ENCODE assay signal across 25 mouse cellular contexts in the genomic region with DNA sequence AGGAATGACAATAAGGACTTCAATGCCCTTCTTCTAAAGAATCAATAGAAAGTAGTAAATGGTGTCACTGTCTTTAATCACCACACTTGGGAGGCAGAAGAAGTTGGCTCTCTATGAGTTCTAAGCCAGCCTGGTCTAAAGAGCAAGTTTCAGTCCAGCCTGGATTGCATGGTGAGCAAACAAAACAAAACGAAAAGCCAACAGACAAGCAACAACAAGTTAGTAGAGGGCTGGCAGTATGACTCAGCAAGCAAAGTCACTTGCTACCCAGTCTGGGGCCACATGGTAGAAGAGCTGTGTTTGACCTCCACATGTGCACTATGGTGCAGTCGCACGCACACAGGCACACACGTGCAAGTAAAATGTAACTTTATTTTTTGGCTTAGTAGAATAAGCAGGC. TPM values are rescaled to one million over a fixed set of nuclear protein-coding genes. Genes with fewer than 3 reads are reported as not detected.
A peak's percentile ranks its signal among the peaks of the same experiment; 100 is the strongest.
DNase-seq lines count a peak whose midpoint lies in the region; ATAC-seq and TF ChIP-seq lines count a peak whose summit lies in the region.
"Had no signal": no experiment of that assay in that cellular context is flagged by ENCODE, and none has a peak within 500 bp of the region (broad histone marks: within the 10 kb centered on the region; RNA-seq: fewer than 3 reads in every experiment).

No protein-coding gene starts in this region.

- H3K36me3 ChIP-seq in liver, adult 2 months (ENCODE audit: control insufficient read depth, insufficient read depth, low read length) = no peaks in the 10 kb centered on the region
- no peaks in the 10 kb centered on the region for H3K36me3 ChIP-seq in liver, embryonic 12.5 days
- H3K36me3 ChIP-seq in CH12.LX (replicated peaks in 1 of 2; ENCODE audit: control insufficient read depth in 1 of 2, insufficient read depth in 1 of 2, low read length in 1 of 2) = no peaks in the 10 kb centered on the region
- H3K36me3 ChIP-seq: embryonic facial prominence, embryonic 13.5 days; embryonic facial prominence, embryonic 15.5 days; forebrain, embryonic 10.5 days; forebrain, embryonic 12.5 days had no signal

- H3K9ac ChIP-seq in liver, adult 2 months (ENCODE audit: low read depth, low read length) = no peak overlapping the region
- no peak overlapping the region for H3K9ac ChIP-seq in liver, embryonic 12.5 days
- no peak overlapping the region for H3K9ac ChIP-seq in CH12.LX (ENCODE audit: insufficient read depth, low read depth)
- H3K9ac ChIP-seq: embryonic facial prominence, embryonic 13.5 days; embryonic facial prominence, embryonic 15.5 days; forebrain, embryonic 12.5 days had no signal

- no peak for ATAC-seq in liver, embryonic 12.5 days
- ATAC-seq: CD4-positive, CD25-positive, alpha-beta regulatory T cell, adult 4 months; forebrain, embryonic 14.5 days had no signal

- no peaks in the 10 kb centered on the region for H3K27me3 ChIP-seq in liver, adult 2 months (ENCODE audit: control insufficient read depth, insufficient read depth, low read length)
- H3K27me3 ChIP-seq in liver, embryonic 12.5 days (replicated peaks) = no peaks in the 10 kb centered on the region
- no peaks in the 10 kb centered on the region for H3K27me3 ChIP-seq in CH12.LX (replicated peaks)
- H3K27me3 ChIP-seq: embryonic facial prominence, embryonic 13.5 days; embryonic facial prominence, embryonic 15.5 days had no signal

- no peaks in the 10 kb centered on the region for H3K79me2 ChIP-seq in liver, adult 2 months (ENCODE audit: control insufficient read depth, insufficient read depth, low read length)
- no peaks in the 10 kb centered on the region for H3K79me2 ChIP-seq in CH12.LX (replicated peaks; ENCODE audit: control insufficient read depth, extremely low read depth, insufficient read depth, poor library complexity, severe bottlenecking)

- no peaks in the 10 kb centered on the region for H3K9me3 ChIP-seq in liver, embryonic 12.5 days (replicated peaks)
- no peaks in the 10 kb centered on the region for H3K9me3 ChIP-seq in CH12.LX (replicated peaks; ENCODE audit: low read length)
- H3K9me3 ChIP-seq: embryonic facial prominence, embryonic 13.5 days; embryonic facial prominence, embryonic 15.5 days; forebrain, embryonic 10.5 days; forebrain, embryonic 12.5 days had no signal

- DNase-seq in heart, adult 11 months = peak; percentile 22
- DNase-seq in heart, adult 8-10 months (ENCODE audit: low spot score) = no peak
- peak; percentile 98 for DNase-seq in liver, adult 2 months (ENCODE audit: extremely low read depth, low read depth, low spot score)
- DNase-seq in urinary bladder, postnatal 14 days (ENCODE audit: low spot score) = peak; percentile 50
- DNase-seq in urinary bladder, postnatal 25 days (ENCODE audit: low spot score) = no peak
- no peak for DNase-seq in CH12.LX (ENCODE audit: extremely low read depth)
- DNase-seq: adrenal gland, adult 2 months; adrenal gland, postnatal 10 days; adrenal gland, postnatal 25 days; B cell, adult 2 months; cerebellum, adult 11 months; cerebellum, adult 18-20 months; cerebellum, adult 8-10 months; cerebellum, adult 9-11 months; cerebellum, postnatal 14 days; cerebellum, postnatal 36 days; embryo, embryonic 11 days had no signal

- in situ Hi-C loops in CH12.LX (cut with MboI; ENCODE audit: low pct_ligation_motif_present, low pct_unique_long_range_greater_than_20kb, low sequenced_read_pairs) = no loop called here

- no peak for TF ChIP-seq EP300 in CH12.LX (IDR thresholded peaks at IDR 0.05; ENCODE audit: low read length)

- TF ChIP-seq CTCF in liver, adult 2 months (IDR thresholded peaks at IDR 0.05; ENCODE audit: low read depth, low read length) = no peak
- TF ChIP-seq CTCF in CH12.LX (conservative IDR thresholded peaks at IDR 0.05 in 1 of 2, IDR thresholded peaks at IDR 0.05 in 1 of 2; ENCODE audit: low read depth in 2 of 2, low read length in 2 of 2) = no peak

- no peak for TF ChIP-seq RAD21 in CH12.LX (IDR thresholded peaks at IDR 0.05; ENCODE audit: low read depth, low read length)

- H3K27ac ChIP-seq in liver, adult 2 months (replicated peaks; ENCODE audit: insufficient read depth, low read depth, low read length) = peak overlapping the region; percentile 11
- no peak overlapping the region for H3K27ac ChIP-seq in liver, embryonic 12.5 days
- no peak overlapping the region for H3K27ac ChIP-seq in CH12.LX (ENCODE audit: insufficient read depth, low read depth)
- H3K27ac ChIP-seq: embryonic facial prominence, embryonic 13.5 days; embryonic facial prominence, embryonic 15.5 days; forebrain, embryonic 10.5 days; forebrain, embryonic 12.5 days had no signal

- TF ChIP-seq POLR2A in liver, adult 2 months (IDR thresholded peaks at IDR 0.05; ENCODE audit: extremely low read depth, insufficient read depth, low read length) = no peak
- no peak for TF ChIP-seq POLR2A in CH12.LX (IDR thresholded peaks at IDR 0.05; ENCODE audit: low read depth, low read length)

- H3K4me3 ChIP-seq in liver, adult 2 months (ENCODE audit: insufficient read depth, low read depth, low read length) = no peak overlapping the region
- no peak overlapping the region for H3K4me3 ChIP-seq in liver, embryonic 12.5 days
- no peak overlapping the region for H3K4me3 ChIP-seq in CH12.LX (replicated peaks in 1 of 3; ENCODE audit: low read depth in 2 of 3, low read length in 2 of 3, poor library complexity in 1 of 3)
- H3K4me3 ChIP-seq: embryonic facial prominence, embryonic 13.5 days; embryonic facial prominence, embryonic 15.5 days; erythroblast, embryonic 14.5 days; forebrain, embryonic 10.5 days; forebrain, embryonic 12.5 days had no signal

- WGBS in liver, adult 2 months = 19% methylated on average over 4 of the region's 4 CpGs
- 73% methylated on average over 4 of the region's 4 CpGs for WGBS in liver, embryonic 12.5 days (ENCODE audit: insufficient replicate concordance)

- dilution Hi-C loops in CH12.LX (cut with MboI; ENCODE audit: extremely low pct_ligation_motif_present, extremely low pct_unique_long_range_greater_than_20kb, low sequenced_read_pairs) = no loop called here

- H3K4me1 ChIP-seq in liver, adult 2 months (ENCODE audit: control insufficient read depth, insufficient read depth, low read length) = peaks cover 17% of the 10 kb centered on the region
- no peaks in the 10 kb centered on the region for H3K4me1 ChIP-seq in liver, embryonic 12.5 days
- peaks cover 3 to 14% of the 10 kb centered on the region in 2 experiments for H3K4me1 ChIP-seq in CH12.LX (ENCODE audit: control insufficient read depth in 1 of 2, insufficient read depth in 2 of 2)
- H3K4me1 ChIP-seq: forebrain, embryonic 12.5 days had no signal

- no peak overlapping the region for H3K4me2 ChIP-seq in liver, embryonic 12.5 days
- H3K4me2 ChIP-seq in CH12.LX (ENCODE audit: insufficient read depth, low read depth, poor library complexity, severe bottlenecking) = no peak overlapping the region
- H3K4me2 ChIP-seq: embryonic facial prominence, embryonic 13.5 days; embryonic facial prominence, embryonic 15.5 days; forebrain, embryonic 12.5 days had no signal

TF ChIP-seq in CH12.LX, 34 proteins besides CTCF, POLR2A, EP300 and RAD21:
- TF ChIP-seq IRF4 (IDR thresholded peaks at IDR 0.05; ENCODE audit: low read depth, low read length) (peak; percentile 23; the same call in 1 of the 2 replicates), MAFK (IDR thresholded peaks at IDR 0.05; ENCODE audit: insufficient replicate concordance, low read length) (no peak), MAX (IDR thresholded peaks at IDR 0.05; ENCODE audit: low read length) (0 out of 2 replicates have a peak, but pooled peaks have one; percentile 12)

RNA-seq across cellular contexts. Expression of a gene that starts 41.0 kb away (rescaled TPM):
- 10 to 100 TPM; 77.8 to 82.1 (median 79.9) TPM for total RNA-seq in heart, adult 8-10 months (2022)
- 277 and 397 TPM in 2 replicates for total RNA-seq in liver, adult 2 months (2014; rRNA removed)
- 45.5 and 49.5 TPM in 2 replicates for polyA plus RNA-seq in liver, adult 2 months (2012; rRNA removed)
- polyA plus RNA-seq in liver, embryonic 12.5 days (2016; fragmentation: Nextera tagmentation; extraction: Ambion mirVana) = 28.2 and 29.6 TPM in 2 replicates
- total RNA-seq in CH12.LX (2012; rRNA removed) (52.3 and 65.9 TPM in 2 replicates), CH12.LX (2014; rRNA removed) (53.5 and 56.5 TPM in 2 replicates)
- polyA plus RNA-seq in CH12.LX (2012; ENCODE audit: insufficient read length, low read depth) = 53.8 and 54.1 TPM in 2 replicates

Comparison
In these comparisons a context has a peak if more than half of its experiments do, and no peak if none do; other contexts are left out.
1. DNase-seq: peak in heart, adult 11 months (single experiment), liver, adult 2 months (single experiment) and urinary bladder, postnatal 14 days (single experiment); none in heart, adult 8-10 months (single experiment), urinary bladder, postnatal 25 days (single experiment) and CH12.LX (single experiment).